Mouse (Mus musculus) MEL (cell line): ENCODE results near the gene Vamp2. TPM values are rescaled to one million over a fixed set of nuclear protein-coding genes. Genes with fewer than 3 reads are reported as not detected.
A peak's percentile ranks its signal among the peaks of the same experiment; 100 is the strongest.

Experiments used
- DNase-seq: peaks from one replicate; pipeline ENCODE4 v3.0.0; 2011; ENCODE audit warnings: low read depth, low spot score
- H3K27ac ChIP-seq: 2 replicates; pipeline ENCODE4 v1.5.1; 2012; ENCODE audit warnings: low read depth, mild to moderate bottlenecking, control low read depth, low read length, moderate library complexity; ENCODE audit not compliant: control insufficient read depth
- H3K27me3 ChIP-seq, 2 experiments: fragments of 150-350 bp in 1 of 2; sonication (generic) in 1 of 2; 2 replicates each; pipeline ENCODE4 v1.6.1; 2012; ENCODE audit warnings: low read length in 2 of 2, mild to moderate bottlenecking in 2 of 2, improper control_type of control experiment in 1 of 2, moderate library complexity in 1 of 2; ENCODE audit not compliant: insufficient read depth in 2 of 2, control insufficient read depth in 1 of 2
- H3K36me3 ChIP-seq, 2 experiments: 2 replicates each; pipeline ENCODE4 v1.6.1; 2012 to 2014; ENCODE audit warnings: low read length in 2 of 2, improper control_type of control experiment in 1 of 2, inconsistent platforms in 1 of 2, mild to moderate bottlenecking in 1 of 2; ENCODE audit not compliant: insufficient read depth in 2 of 2, control insufficient read depth in 1 of 2
- H3K4me1 ChIP-seq, 2 experiments: fragments of 150-350 bp in 1 of 2; sonication (generic) in 1 of 2; 2 replicates each; pipeline ENCODE4 v1.6.1; 2012; ENCODE audit warnings: low read length in 2 of 2, improper control_type of control experiment in 1 of 2, mild to moderate bottlenecking in 1 of 2; ENCODE audit not compliant: insufficient read depth in 2 of 2, control insufficient read depth in 1 of 2
- H3K4me3 ChIP-seq, 2 experiments: fragments of 150-350 bp in 1 of 2; sonication (generic) in 1 of 2; 2 replicates each; pipeline ENCODE4 v1.5.1; 2012; ENCODE audit warnings: low read depth in 2 of 2, low read length in 2 of 2, mild to moderate bottlenecking in 2 of 2, moderate library complexity in 2 of 2, control low read depth in 1 of 2, improper control_type of control experiment in 1 of 2; ENCODE audit not compliant: control insufficient read depth in 1 of 2, insufficient read depth in 1 of 2
- H3K79me2 ChIP-seq: 2 replicates; pipeline ENCODE4 v1.6.1; 2012; ENCODE audit warnings: mild to moderate bottlenecking, low read length, moderate library complexity; ENCODE audit not compliant: control insufficient read depth, poor library complexity, insufficient read depth
- H3K9ac ChIP-seq: 2 replicates; pipeline ENCODE4 v1.6.1; 2012; ENCODE audit warnings: low read depth, mild to moderate bottlenecking, control low read depth, low read length, moderate library complexity; ENCODE audit not compliant: control insufficient read depth, poor library complexity, severe bottlenecking
- H3K9me3 ChIP-seq: fragments of 150-350 bp; sonication (generic); replicated peaks from 2 replicates; pipeline ENCODE4 v1.6.1; 2012; ENCODE audit warnings: mild to moderate bottlenecking, low read length, improper control_type of control experiment, moderate library complexity; ENCODE audit not compliant: insufficient read depth
- CHD1 ChIP-seq: IDR thresholded peaks from 2 replicates; pipeline ENCODE4 v1.6.1; 2012; ENCODE audit warnings: low read depth, mild to moderate bottlenecking, inconsistent platforms, low read length, improper control_type of control experiment
- CHD2 ChIP-seq: IDR thresholded peaks from 2 replicates; pipeline ENCODE4 v1.6.1; 2011; ENCODE audit warnings: low read length, improper control_type of control experiment
- CTCF ChIP-seq, 3 experiments: IDR thresholded peaks in 2 of 3; conservative IDR thresholded peaks in 1 of 3; 2 replicates each; pipeline ENCODE4 v1.5.1; 2011 to 2012; ENCODE audit warnings: low read length in 3 of 3, low read depth in 2 of 3, mild to moderate bottlenecking in 2 of 3, improper control_type of control experiment in 1 of 3, inconsistent platforms in 1 of 3, mixed read lengths in 1 of 3, moderate library complexity in 1 of 3; ENCODE audit not compliant: control insufficient read depth in 1 of 3, insufficient read depth in 1 of 3, poor library complexity in 1 of 3, severe bottlenecking in 1 of 3
- ELF1 ChIP-seq: IDR thresholded peaks from 2 replicates; pipeline ENCODE4 v1.6.1; 2014; ENCODE audit warnings: low read depth, mild to moderate bottlenecking, inconsistent platforms, low read length, improper control_type of control experiment, moderate library complexity
- ETS1 ChIP-seq: IDR thresholded peaks from 2 replicates; pipeline ENCODE4 v1.6.1; 2012; ENCODE audit warnings: low read depth, mild to moderate bottlenecking, inconsistent platforms, low read length, improper control_type of control experiment, moderate library complexity
- GABPA ChIP-seq: IDR thresholded peaks from 2 replicates; pipeline ENCODE4 v1.6.1; 2012; ENCODE audit warnings: low read depth, mild to moderate bottlenecking, inconsistent platforms, low read length, improper control_type of control experiment, moderate library complexity
- KAT2A ChIP-seq: conservative IDR thresholded peaks from 2 replicates; pipeline ENCODE4 v1.6.1; 2012; ENCODE audit warnings: low read depth, low read length, improper control_type of control experiment, inconsistent platforms
- MAFK ChIP-seq: IDR thresholded peaks from 2 replicates; pipeline ENCODE4 v1.6.1; 2011; ENCODE audit warnings: low read depth, mild to moderate bottlenecking, low read length, improper control_type of control experiment, borderline replicate concordance
- MXI1 ChIP-seq: IDR thresholded peaks from 2 replicates; pipeline ENCODE4 v1.6.1; 2011; ENCODE audit warnings: mild to moderate bottlenecking, low read depth, low read length, improper control_type of control experiment
- NRF1 ChIP-seq: IDR thresholded peaks from 2 replicates; pipeline ENCODE4 v1.6.1; 2014; ENCODE audit warnings: low read depth, mild to moderate bottlenecking, inconsistent platforms, low read length, improper control_type of control experiment, moderate library complexity; ENCODE audit not compliant: poor library complexity, insufficient read depth, severe bottlenecking
- POLR2A ChIP-seq, 2 experiments: IDR thresholded peaks; 2 replicates each; pipeline ENCODE4 v1.6.1; 2011 to 2012; ENCODE audit warnings: low read length in 2 of 2, mild to moderate bottlenecking in 2 of 2, control low read depth in 1 of 2, improper control_type of control experiment in 1 of 2, low read depth in 1 of 2, moderate library complexity in 1 of 2; ENCODE audit not compliant: control insufficient read depth in 1 of 2, insufficient read depth in 1 of 2, poor library complexity in 1 of 2
- POLR2AphosphoS2 ChIP-seq: IDR thresholded peaks from 2 replicates; pipeline ENCODE4 v1.6.1; 2011; ENCODE audit warnings: low read length, improper control_type of control experiment
- POLR2AphosphoS5 ChIP-seq: IDR thresholded peaks from 2 replicates; pipeline ENCODE4 v1.6.1; 2012; ENCODE audit warnings: low read depth, borderline replicate concordance, mild to moderate bottlenecking, inconsistent platforms, low read length, moderate library complexity, mixed read lengths
- RAD21 ChIP-seq: IDR thresholded peaks from 2 replicates; pipeline ENCODE4 v1.6.1; 2011; ENCODE audit warnings: mild to moderate bottlenecking, low read depth, low read length, improper control_type of control experiment
- RCOR1 ChIP-seq: IDR thresholded peaks from 2 replicates; pipeline ENCODE4 v1.6.1; 2012; ENCODE audit warnings: low read depth, mild to moderate bottlenecking, inconsistent platforms, low read length, improper control_type of control experiment
- SIN3A ChIP-seq: IDR thresholded peaks from 2 replicates; pipeline ENCODE4 v1.6.1; 2012; ENCODE audit warnings: low read length, improper control_type of control experiment, inconsistent platforms
- SMC3 ChIP-seq: IDR thresholded peaks from 2 replicates; pipeline ENCODE4 v1.6.1; 2011; ENCODE audit warnings: low read depth, low read length, improper control_type of control experiment
- TBP ChIP-seq: IDR thresholded peaks from 2 replicates; pipeline ENCODE4 v1.8.0; 2011; ENCODE audit warnings: low read depth, low read length, improper control_type of control experiment
- TCF12 ChIP-seq: IDR thresholded peaks from 2 replicates; pipeline ENCODE4 v1.6.1; 2014; ENCODE audit warnings: low read depth, mild to moderate bottlenecking, inconsistent platforms, low read length, improper control_type of control experiment, moderate library complexity
- UBTF ChIP-seq: IDR thresholded peaks from 2 replicates; pipeline ENCODE4 v1.6.1; 2012; ENCODE audit warnings: low read depth, mild to moderate bottlenecking, inconsistent platforms, low read length, improper control_type of control experiment, moderate library complexity, borderline replicate concordance; ENCODE audit not compliant: insufficient read depth
- USF2 ChIP-seq, 2 experiments: IDR thresholded peaks; 2 replicates each; pipeline ENCODE4 v1.6.1; 2011 to 2012; ENCODE audit warnings: improper control_type of control experiment in 2 of 2, low read length in 2 of 2, borderline replicate concordance in 1 of 2, inconsistent platforms in 1 of 2, low read depth in 1 of 2, mild to moderate bottlenecking in 1 of 2; ENCODE audit not compliant: insufficient read depth in 1 of 2
- ZC3H11A ChIP-seq: IDR thresholded peaks from 2 replicates; pipeline ENCODE4 v1.6.1; 2012; ENCODE audit warnings: low read depth, mild to moderate bottlenecking, inconsistent platforms, low read length, improper control_type of control experiment
- ZKSCAN1 ChIP-seq: IDR thresholded peaks from 2 replicates; pipeline ENCODE4 v1.6.1; 2012; ENCODE audit warnings: low read depth, mild to moderate bottlenecking, inconsistent platforms, low read length, improper control_type of control experiment, moderate library complexity
- ZMIZ1 ChIP-seq: IDR thresholded peaks from 2 replicates; pipeline ENCODE4 v1.6.1; 2012; ENCODE audit warnings: low read depth, mild to moderate bottlenecking, inconsistent platforms, low read length, improper control_type of control experiment, moderate library complexity
- ZNF384 ChIP-seq: IDR thresholded peaks from 2 replicates; pipeline ENCODE4 v1.6.1; 2012; ENCODE audit warnings: low read depth, mild to moderate bottlenecking, inconsistent platforms, low read length, improper control_type of control experiment
- polyA plus RNA-seq, 2 experiments: library from polyadenylated mRNA; stranded (reverse) in 1 of 2; unstranded in 1 of 2; fragments of >175 nt in 1 of 2; fragments of >200 nt in 1 of 2; gene quantifications; 2 replicates each; pipeline versions ENCODE4 v1.2.1 to v1.2.4; 2012; ENCODE audit warnings: low replicate concordance in 2 of 2, low read depth in 1 of 2; ENCODE audit not compliant: insufficient read length in 2 of 2, insufficient read depth in 1 of 2, missing spikeins in 1 of 2
- total RNA-seq: library from RNA; depleted of rRNA; stranded (reverse); fragments of 300-350 nt; gene quantifications from 2 replicates; pipeline ENCODE4 v1.2.3, GENCODE M21; 2012

Vamp2 gene
- total and polyA plus RNA-seq, 3 experiments, result 3.3 to 28.9 TPM; not detected in 1

- no peak for TF ChIP-seq ETS1
Observed at GRCm38 (mm10) chr11:69118765-69119164, 30.5 kb downstream of the Vamp2 start (continued).

GRCm38 (mm10) chr11:69119446-69120155, 31.3 kb downstream of the Vamp2 start:
- Histone ChIP-seq H3K36me3 (peaks cover 0 to 9% of the 10 kb centered on the region in 2 experiments; a peak in 2 of 4 replicates), H3K27me3 (no peaks in the 10 kb centered on the region), H3K9me3 (no peaks in the 10 kb centered on the region), H3K27ac (no peak overlapping the region), H3K4me3 (peak overlapping the region; percentile 20 to 88), H3K4me1 (peaks cover 0 to 14% of the 10 kb centered on the region in 2 experiments; a peak in 2 of 4 replicates), H3K9ac (peak overlapping the region; percentile 51), H3K79me2 (no peaks in the 10 kb centered on the region; the same call in 1 of the 2 replicates)
- DNase-seq, result peak; percentile 57
- no peak for TF ChIP-seq ZNF384
- TF ChIP-seq ELF1, result no peak
- peak; percentile 17; the same call in 1 of the 2 replicates for TF ChIP-seq MXI1

- Histone ChIP-seq H3K9ac (peak within 1 kb of the TSS; percentile 60), H3K4me1 (peaks cover 0 to 14% of the 10 kb centered on the region in 2 experiments; a peak in 2 of 4 replicates), H3K79me2 (no peaks in the 10 kb centered on the region; the same call in 1 of the 2 replicates), H3K27ac (no peak within 1 kb of the TSS), H3K9me3 (no peaks in the 10 kb centered on the region), H3K4me3 (peak within 1 kb of the TSS; percentile 20 to 88), H3K27me3 (no peaks in the 10 kb centered on the region), H3K36me3 (peaks cover 0 to 9% of the 10 kb centered on the region in 2 experiments; a peak in 2 of 4 replicates)
- DNase-seq, result peak; percentile 77
- no peak for TF ChIP-seq GABPA
- no peak for TF ChIP-seq SMC3
- TF ChIP-seq USF2 (IDR thresholded peaks at IDR 0.05; ENCODE audit: borderline replicate concordance in 1 of 2, insufficient read depth in 1 of 2, low read depth in 1 of 2, low read length in 2 of 2), result no peak
- no peak for TF ChIP-seq TCF12
- peak; percentile 13; the same call in 1 of the 2 replicates for TF ChIP-seq ELF1
- no peak for TF ChIP-seq POLR2AphosphoS2
- no peak for TF ChIP-seq NRF1
- TF ChIP-seq ETS1, result 0 out of 2 replicates have a peak, but pooled peaks have one; percentile 18
- no peak for TF ChIP-seq ZNF384
- TF ChIP-seq RCOR1, result no peak
- peak; percentile 46 for TF ChIP-seq SIN3A
- TF ChIP-seq TBP, result peak; percentile 26; the same call in 1 of the 2 replicates
- TF ChIP-seq ZKSCAN1, result no peak
- TF ChIP-seq ZMIZ1, result no peak
- no peak for TF ChIP-seq POLR2AphosphoS5
- TF ChIP-seq CTCF (IDR thresholded peaks at IDR 0.05 in 2 of 3, conservative IDR thresholded peaks at IDR 0.05 in 1 of 3; ENCODE audit: control insufficient read depth in 1 of 3, insufficient read depth in 1 of 3, low read depth in 2 of 3, low read length in 3 of 3, poor library complexity in 1 of 3, severe bottlenecking in 1 of 3), result no peak
- no peak for TF ChIP-seq KAT2A
- TF ChIP-seq ZC3H11A, result no peak
- no peak for TF ChIP-seq RAD21
- TF ChIP-seq UBTF, result no peak
- TF ChIP-seq POLR2A (IDR thresholded peaks at IDR 0.05; ENCODE audit: control insufficient read depth in 1 of 2, insufficient read depth in 1 of 2, low read depth in 1 of 2, low read length in 2 of 2, poor library complexity in 1 of 2), result no peak
- TF ChIP-seq MAFK, result no peak
- no peak for TF ChIP-seq CHD1
- TF ChIP-seq CHD2, result no peak
- peak; percentile 39; the same call in 1 of the 2 replicates for TF ChIP-seq MXI1
Observed at GRCm38 (mm10) chr11:69120221-69121000, 32.1 kb downstream of the Vamp2 start, which contains the start of gene Hes7. TSS of gene Hes7 (plus strand) at chr11:69120404.
